16 mouse cellular contexts compared by ENCODE assay signal in genomic region chr4:128699916-128700315, GRCm38 (mm10).
"Had no signal": no experiment of that assay in that cellular context is flagged by ENCODE, and none has a peak within 500 bp of the region (broad histone marks: within the 10 kb centered on the region; RNA-seq: fewer than 3 reads in every experiment).

No protein-coding gene starts in this region.

- H3K27ac ChIP-seq: midbrain, embryonic 10.5 days; midbrain, embryonic 12.5 days; neural tube, embryonic 12.5 days; neural tube, embryonic 15.5 days had no signal

- H3K9ac ChIP-seq: lung, embryonic 14.5 days; midbrain, embryonic 12.5 days; neural tube, embryonic 15.5 days had no signal

- H3K4me2 ChIP-seq: lung, embryonic 14.5 days; midbrain, embryonic 12.5 days; neural tube, embryonic 12.5 days; neural tube, embryonic 15.5 days had no signal

- H3K36me3 ChIP-seq: midbrain, embryonic 10.5 days; midbrain, embryonic 12.5 days; neural tube, embryonic 12.5 days; neural tube, embryonic 15.5 days had no signal

- H3K27me3 ChIP-seq: midbrain, embryonic 12.5 days; neural tube, embryonic 12.5 days; neural tube, embryonic 15.5 days had no signal

- H3K4me3 ChIP-seq: midbrain, embryonic 10.5 days; midbrain, embryonic 12.5 days; myocyte; neural tube, embryonic 12.5 days; neural tube, embryonic 15.5 days had no signal

- H3K9me3 ChIP-seq: midbrain, embryonic 10.5 days; midbrain, embryonic 12.5 days; neural tube, embryonic 12.5 days; neural tube, embryonic 15.5 days had no signal

- DNase-seq: lung, adult 18-20 months; lung, embryonic 14.5 days; lung, postnatal 10 days; midbrain, embryonic 14.5 days; right cerebral cortex, adult 18-20 months; right cerebral cortex, postnatal 25 days; right cerebral cortex, postnatal 4 days; spleen, adult 18-20 months; thymus, adult 18-20 months; thymus, postnatal 14 days; thymus, postnatal 36 days had no signal
